Mouse (Mus musculus): ENCODE results near the gene Rp9.

- TF ChIP-seq CTCF (IDR thresholded peaks at IDR 0.05; ENCODE audit: insufficient read depth, low read depth, low read length) (no peak), POLR2A (IDR thresholded peaks at IDR 0.05; ENCODE audit: insufficient read depth, low read depth, low read length) (no peak)
Measured at GRCm38 (mm10) chr9:22518394-22519041, 49.0 kb upstream of the Rp9 start.
